Mouse (Mus musculus) retina, embryonic 14.5 days (tissue): Measurements from ENCODE around the gene Spata31d1c.

Experiments
- DNase-seq: peaks from one replicate; pipeline ENCODE4 v3.0.0-alpha.2; 2015; ENCODE audit warnings: low spot score

Spata31d1c gene

DNA sequence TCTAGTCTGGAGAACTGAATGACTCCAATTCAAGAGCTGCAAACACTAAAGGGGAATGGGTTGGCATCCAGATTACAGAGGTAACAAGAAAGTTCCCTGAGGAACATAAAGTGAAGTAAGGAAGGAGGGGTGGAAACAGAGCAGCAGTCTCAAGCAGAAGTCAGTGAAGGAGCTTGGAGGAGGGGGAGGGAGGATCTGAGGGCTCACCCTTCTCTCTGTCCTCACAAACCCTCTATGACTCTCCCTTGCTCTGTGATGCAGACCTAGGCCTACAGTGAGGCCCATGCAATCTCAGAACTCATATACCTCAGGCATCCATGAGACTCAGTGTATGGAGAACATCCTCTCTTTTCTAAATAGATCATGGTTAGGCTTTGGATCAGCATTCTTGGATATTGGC lies at the start of gene Spata31d1c:
Spata31d1c (plus strand) TSS at position 301 of the 400 bp plus-strand sequence.
- DNase-seq: no peak

DNA sequence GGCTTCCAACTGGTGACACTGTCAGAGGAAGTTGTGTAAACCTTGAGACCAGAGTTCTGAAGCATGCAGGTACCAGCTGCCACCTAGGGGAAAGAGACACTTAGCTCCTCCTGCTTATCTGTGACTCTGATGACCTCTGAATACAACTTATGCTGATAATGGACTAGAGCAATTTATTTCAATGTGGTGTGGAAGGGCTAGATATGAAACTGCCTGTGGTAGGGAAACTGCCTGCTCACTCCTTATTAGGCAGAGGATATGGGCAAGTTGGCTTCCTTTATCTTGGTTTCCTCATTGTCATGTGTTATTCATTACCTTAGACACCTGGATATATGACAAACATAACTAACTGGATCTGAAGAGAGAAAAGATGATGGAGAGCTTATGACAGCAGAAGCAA lies 44.0 kb upstream of the Spata31d1c start:
- DNase-seq: no peak

DNA sequence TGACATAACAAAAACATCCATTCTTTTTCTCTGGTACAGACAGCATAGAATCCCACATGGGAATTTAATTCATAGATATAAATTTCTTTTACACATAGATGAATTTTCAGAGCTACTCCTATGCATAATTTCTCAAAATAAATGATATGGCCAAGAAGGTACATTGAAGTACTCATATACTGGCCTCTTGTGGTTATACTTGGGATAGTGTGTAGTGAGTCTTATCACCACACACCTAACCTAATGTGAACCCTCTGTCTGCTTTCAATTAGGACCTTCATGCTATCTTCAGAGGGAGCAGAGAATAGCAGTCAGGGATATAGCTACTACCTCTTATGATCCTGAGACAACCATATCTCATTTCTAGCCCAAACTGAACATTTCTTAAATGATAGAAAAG lies 27.4 kb upstream of the Spata31d1c start:
- DNase-seq: peak; percentile 2

DNA sequence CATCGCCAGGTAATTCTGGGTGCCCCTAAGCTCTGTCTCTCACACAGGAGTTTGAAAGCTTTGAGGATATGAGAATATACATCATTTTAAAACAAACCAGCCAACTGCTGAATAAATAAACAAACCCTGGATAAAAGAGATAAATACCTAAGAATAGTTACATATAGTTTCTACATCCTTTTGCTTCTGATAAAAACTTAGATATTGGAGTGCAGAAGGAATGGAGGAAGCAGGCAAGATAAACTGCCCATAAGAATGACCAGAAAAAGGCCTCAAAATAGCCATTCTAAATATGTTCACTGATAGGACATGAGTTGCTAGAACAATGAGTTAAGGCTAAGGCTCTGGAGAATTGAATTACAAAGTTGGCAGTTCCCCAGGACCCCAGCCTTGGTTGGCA lies 26.1 kb upstream of the Spata31d1c start:
- DNase-seq: no peak

DNA sequence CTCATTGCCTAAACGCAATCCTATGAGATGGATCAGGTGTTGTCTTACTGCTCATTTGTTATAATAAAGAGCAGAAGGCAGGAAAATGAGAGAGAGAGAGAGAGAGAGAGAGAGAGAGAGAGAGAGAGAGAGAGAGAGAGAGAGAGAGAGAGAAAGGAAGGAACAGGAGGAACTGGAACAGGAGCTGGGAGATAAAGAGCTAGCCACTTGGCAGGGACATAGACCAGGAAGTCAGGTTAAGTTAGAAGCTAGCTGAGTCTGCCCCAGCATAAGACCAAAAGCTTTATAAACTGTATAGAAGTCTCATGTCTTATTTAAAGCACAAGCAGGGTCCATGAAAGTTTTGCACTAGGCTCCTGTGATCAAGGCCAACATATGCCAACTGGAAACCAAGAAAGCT lies 24.9 kb upstream of the Spata31d1c start:
- no peak for DNase-seq

DNA sequence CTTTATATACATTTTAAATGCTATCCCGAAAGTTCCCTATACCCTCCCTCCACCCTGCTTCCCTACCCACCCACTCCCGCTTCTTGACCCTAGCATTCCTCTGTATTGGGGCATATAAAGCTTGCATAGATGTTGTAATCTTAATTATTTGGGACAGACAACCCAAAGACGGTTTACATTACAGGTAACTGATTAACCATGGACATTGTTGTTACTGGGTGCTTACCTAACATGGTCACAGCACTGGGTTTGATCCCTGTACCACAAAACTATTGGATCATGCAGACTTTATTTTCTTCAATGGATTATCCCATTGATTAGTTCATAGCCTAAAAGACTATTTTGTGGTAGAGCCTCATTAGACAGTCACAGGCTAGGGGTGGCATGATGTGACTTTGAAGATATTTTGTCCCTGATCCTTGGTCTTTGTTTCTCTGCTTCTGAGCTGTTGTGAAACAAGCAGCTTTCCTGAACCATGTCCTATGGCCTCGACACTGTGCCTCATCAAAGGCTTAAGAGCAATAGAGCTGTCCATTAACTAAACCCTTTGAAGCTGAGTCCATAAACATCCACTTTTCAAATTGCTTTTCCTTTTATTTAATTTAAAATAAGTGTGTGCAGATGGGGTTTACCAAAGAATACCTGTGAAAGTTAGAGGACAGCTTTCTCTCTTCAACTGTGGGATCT lies 21.7 kb upstream of the Spata31d1c start:
- DNase-seq: no peak

DNA sequence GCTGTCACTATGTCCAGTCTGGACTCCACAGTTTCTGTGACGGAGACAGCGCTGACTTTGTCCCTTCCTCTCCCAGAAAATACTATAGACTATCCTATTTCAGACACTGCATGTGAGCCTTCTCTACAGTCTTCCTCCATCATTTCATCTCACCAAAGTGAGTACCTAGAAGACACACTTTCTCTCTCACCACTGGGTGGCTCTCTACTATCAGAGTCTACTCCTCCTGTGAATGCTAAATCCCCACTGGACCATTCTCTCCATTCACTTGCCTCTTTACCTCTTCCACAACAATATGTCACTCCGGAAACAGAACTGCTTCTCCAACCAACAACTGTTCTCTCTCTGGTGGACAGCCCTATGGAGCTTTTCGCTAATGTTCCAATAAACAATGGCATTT lies 2.2 kb downstream of the Spata31d1c start:
- no peak for DNase-seq

DNA sequence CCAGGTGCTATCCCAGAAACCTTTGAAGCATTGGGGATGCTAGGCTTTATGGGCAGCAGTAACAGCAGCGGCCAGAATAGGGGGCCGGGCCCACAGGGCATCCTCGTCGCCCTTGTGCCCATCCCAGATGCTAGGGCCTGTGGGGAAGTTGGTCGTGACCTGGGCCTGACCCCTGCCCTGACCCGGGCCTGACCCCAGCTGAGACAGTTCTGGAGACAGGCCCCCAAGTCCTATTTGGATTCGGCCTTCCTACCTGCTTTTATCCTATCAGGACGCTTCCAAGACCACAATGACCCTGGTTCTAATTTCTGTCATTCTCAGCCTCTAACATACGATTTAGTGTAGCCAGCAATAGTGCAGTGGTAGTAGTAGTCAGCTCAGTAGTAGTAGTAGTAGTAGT lies 19.8 kb downstream of the Spata31d1c start, which contains the start of gene Prss47:
Prss47 (minus strand) TSS at position 101 of the 400 bp plus-strand sequence.
- no peak for DNase-seq

DNA sequence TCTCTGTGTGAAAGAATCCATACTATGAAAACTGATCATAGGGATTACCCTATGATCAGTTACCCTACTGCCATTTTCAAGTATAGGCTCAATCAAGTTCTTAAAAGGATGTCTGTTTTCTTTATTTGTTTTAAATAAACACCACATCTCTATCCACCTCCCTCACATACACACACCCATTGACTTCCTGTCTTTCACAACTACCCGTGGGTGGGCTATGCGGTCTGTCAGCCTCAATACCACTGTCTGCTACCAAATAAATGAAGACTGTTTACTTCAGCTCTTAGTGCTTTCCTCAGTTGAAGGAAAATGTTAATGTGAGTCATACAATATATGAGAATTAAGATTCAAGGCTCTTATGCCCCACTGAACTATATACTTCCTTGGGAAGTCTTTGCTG lies 37.1 kb downstream of the Spata31d1c start:
- DNase-seq: no peak
